Mouse (Mus musculus): ENCODE results near the gene Slc48a1.

GRCm38 (mm10) chr15:97743961-97744525 is 34.3 kb upstream of the Slc48a1 start:
- TF ChIP-seq POLR2A (IDR thresholded peaks at IDR 0.05; ENCODE audit: borderline replicate concordance, insufficient read depth, low read length) (no peak), CTCF (IDR thresholded peaks at IDR 0.05; ENCODE audit: borderline replicate concordance, insufficient read depth, low read depth, low read length) (no peak)
